Mouse (Mus musculus) left cerebral cortex, postnatal 4 days (tissue): ENCODE measurements around the gene Endog. TPM values are rescaled to one million over a fixed set of nuclear protein-coding genes. Genes with fewer than 3 reads are reported as not detected.
"Not testable (repeated sequence)": the region's sequence is repeated elsewhere in the genome, so short reads cannot be mapped to it uniquely, and the experiment has no call there.

Source experiments
- DNase-seq: peaks from one replicate; pipeline ENCODE4 v3.0.0-alpha.2; 2022
- intact Hi-C: fragments of 180-260 bp; cut with DNase I; formaldehyde crosslinking; loops from one replicate; pipeline ENCODE4 v1.15.1; 2025
- total RNA-seq, 2 experiments: library from RNA; stranded (reverse); gene quantifications; 2 replicates each; pipeline ENCODE4 v1.2.3; 2021

Gene Endog
- total RNA-seq, 2 experiments from 2014 or later, result 13.3 to 15.8 TPM

DNA sequence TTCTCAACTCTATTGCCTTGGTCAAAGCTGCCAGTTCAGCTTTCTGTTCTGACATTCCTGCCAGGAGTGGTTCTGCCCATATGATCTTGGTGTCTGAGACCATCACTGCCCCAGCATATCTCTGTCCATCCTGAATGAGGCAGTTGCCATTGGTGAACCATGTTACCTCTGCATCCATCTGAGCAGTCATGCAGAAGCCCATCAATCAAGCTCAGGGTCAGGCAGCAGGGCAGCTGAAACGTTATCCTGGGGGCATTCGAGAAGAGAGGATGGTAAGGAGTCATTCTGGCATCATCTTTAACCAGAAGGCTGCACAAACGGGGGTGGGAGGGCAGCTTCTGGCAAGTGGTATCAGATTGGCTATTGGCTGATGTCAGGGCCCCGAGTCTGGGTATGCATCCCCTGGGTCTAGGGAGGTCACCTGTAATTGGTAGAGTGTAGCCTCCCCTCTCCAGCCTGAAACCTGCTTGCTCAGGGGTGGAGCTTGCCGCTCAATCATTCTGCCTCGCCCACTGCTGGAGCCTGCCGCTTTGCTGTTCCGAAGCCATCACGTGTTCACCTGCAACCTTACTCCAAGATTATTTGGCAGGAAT, 6.9 kb upstream of the Endog start:
- intact Hi-C loops, result no loop called here

DNA sequence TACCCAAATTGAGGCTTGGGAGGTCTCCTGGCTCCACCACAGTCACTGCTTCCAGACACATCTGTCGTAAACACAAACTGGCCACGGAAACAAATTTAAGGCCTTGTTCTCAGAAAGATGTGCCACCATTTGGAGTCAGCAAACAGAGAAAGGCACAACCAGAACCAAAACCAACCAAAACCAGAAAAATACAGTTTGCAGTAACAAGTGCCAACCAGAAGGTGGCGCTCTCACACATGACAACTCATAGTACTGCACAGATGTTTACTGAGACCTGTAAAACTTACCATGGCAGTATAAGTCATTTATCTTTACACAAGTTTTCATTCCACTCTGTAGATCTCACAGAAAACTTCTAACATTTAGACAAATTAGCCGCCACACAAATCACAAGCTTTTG, 4.6 kb upstream of the Endog start:
- no peak for DNase-seq
- intact Hi-C loops, result no loop called here

More for the DNA sequence above, 6.9 kb upstream of the Endog start:
- DNase-seq, result no peak

DNA sequence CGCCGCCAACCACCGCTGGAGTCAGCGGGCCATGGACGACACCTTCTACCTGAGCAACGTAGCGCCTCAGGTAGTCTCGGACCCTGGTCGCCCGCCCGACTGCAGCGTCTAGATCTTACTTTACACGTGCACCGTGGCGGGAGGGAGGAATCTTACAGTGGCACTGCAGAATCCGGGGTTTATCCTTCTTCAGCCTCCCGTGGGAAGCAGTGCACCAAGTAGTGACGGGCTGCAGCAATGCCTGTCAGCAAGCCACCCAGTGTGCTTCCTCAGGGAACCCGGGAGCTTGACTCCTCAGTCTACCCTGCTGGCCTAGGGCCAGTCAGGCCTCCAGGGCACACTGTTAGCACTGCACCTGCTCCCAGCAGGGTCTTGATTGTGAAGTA, 697 bp downstream of the Endog start:
- DNase-seq, result no peak
- intact Hi-C loops, result no loop called here

DNA sequence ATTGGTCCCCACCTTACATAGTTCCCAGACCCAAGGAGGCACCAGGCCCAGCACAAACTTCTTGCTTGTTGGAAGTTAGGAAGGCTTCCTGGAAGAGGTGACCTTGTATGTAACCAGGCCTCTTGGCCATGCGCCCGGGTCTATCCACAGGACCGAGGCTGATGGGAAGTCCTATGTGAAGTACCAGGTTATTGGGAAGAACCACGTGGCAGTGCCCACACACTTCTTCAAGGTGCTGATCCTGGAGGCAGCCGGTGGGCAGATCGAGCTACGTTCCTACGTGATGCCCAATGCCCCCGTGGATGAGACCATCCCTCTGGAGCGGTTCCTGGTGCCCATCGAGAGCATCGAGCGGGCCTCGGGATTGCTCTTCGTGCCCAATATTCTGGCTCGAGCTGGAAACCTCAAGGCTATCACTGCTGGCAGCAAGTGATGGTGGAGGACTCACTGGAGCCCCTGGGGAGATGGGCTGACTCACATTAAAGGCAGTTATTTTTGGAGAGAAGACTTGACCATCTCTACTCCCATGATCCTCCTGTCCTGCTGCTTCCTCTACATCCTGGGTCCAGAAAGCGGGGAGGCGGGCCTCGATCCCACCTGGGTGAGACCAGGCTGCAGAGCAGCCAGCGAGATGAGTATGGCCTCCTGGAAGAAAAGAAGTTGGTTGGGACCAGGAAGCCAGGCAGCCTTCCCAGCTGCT, 2.4 kb downstream of the Endog start:
- no peak for DNase-seq
- intact Hi-C loops, result no loop called here

DNA sequence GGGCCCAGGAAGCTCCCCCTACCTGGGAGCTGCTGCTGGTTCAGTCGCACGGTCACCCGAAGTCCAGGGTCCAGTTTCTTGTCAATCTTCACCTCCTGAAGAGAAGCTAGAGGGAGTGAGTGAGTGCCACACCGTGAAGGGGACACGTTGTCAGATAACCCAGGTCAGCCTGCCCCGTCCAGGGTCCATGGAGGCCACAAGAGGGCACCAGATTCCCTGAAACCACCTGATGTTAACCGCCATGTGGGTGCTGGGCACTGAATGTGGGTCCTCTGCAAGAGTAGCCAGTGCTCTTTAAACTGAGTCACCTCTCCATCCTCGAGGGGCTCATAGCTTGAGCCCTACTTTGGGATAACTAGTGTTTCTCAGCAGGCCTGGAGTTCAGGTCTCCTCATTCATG, 4.6 kb downstream of the Endog start:
- intact Hi-C loops, result no loop called here
- DNase-seq, result no peak

DNA sequence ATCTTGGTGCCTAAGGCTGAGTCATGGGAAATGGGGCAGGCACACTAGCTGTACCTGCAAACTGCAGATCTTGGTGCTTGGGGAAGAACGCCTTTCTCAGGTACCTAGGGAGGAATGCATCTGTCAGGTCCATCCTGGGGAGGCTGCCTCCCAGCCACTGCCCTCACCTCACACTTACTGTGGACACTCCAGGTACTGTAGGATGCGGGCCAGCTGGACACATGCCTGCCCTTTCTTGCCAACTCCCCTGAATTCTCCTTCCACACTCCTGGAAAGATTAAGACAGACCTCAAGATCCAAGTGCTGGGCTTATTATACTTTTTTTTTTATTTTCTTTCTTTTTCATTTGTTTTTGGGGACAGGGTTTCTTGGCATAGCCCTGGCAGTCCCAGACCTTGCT, 5.3 kb downstream of the Endog start:
- intact Hi-C loops, result no loop called here
- no peak for DNase-seq

DNA sequence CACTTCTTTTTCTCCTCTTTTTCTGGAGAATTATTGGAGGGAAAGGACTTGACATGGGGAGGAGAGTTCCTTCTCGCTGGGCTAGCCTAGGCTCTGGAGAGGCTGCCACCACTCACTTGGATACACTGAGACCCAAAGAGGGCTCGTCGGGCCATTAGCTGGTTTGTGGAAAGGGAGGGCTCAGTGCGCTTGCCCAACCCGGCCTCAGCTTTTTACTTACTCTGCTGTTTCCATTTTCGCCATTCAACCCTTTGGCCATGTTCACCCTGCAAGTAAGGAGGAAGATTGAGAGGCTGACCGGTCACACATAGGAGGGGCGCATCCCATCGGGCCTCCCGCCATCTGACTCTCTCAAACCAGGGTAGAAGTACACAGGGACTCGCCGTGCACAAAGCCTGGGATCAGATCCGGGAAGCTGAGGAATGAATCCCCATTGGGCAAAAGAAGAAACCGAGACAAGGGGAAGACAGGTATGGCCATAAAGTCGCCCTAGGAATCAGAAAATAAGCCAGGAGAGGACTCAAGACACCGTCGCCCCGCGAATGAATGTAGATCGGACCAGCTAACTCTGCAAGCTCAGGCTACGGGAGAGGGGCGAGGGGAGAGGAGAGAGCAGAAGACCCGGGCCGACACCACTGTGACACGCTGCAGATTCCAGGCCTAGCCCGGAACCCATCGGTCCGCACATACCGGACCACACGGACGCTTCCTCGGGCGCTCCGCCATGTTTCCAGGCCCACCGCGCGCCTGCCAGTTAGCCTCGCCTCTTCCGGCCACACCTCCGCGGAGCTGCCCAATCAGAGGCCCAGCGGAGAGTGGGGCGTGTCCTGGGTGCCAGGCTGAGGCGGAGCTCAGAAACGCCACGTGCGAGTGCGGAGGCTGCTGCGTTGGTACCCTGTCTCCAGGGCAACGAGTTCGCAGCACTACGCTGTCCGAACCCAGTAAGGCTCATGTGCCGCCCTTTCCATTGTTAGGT, 6.7 kb downstream of the Endog start, which contains the start of gene Spout1:
Spout1 (minus strand) TSS at position 760 of the 976 bp plus-strand sequence.
- intact Hi-C loops, result no loop called here

DNA sequence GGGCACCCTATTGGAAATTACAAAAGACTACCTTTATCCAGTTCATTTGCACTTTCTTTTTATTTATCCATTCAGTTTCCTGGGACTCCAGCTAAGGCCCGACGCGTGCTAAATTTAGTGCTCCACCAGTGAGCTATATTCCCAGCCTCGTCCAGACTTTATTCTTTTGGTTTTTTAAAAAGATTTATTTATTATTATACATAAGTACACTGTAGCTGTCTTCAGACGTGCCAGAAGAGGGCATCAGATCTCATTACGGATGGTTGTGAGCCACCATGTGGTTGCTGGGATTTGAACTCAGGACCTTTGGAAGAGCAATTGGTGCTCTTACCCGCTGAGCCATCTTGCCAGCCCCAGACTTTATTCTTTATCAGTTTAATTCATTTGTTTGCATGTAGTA, 7.4 kb downstream of the Endog start:
- intact Hi-C loops, DNase-seq: not testable (repeated sequence)

More for the DNA sequence above, 6.7 kb downstream of the Endog start, which contains the start of gene Spout1:
- peak; percentile 98 for DNase-seq

DNA sequence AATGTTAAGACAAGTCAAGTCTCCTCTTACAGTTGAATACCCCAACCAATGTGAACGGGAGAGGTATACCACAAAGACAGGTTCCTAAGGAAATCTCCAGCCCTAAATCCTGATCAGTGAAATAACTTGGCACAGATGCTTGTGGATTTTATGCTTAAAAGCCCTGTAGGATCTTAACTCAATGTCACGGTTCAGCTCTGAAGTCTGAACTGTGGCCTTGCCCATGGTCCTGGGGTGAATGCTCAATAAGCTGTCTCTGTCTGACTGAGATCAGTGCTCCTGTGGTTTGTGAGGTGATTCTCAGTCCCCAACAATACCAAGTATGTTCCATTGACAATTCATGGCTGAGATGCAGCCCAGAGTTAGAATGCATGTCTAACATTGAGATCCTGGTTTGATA, 11.1 kb downstream of the Endog start:
- intact Hi-C loops, result loop anchor here (10.0 kb wide), 1 partner anchor 52 kb away; the partner anchor contains the start of gene Lrrc8a
- DNase-seq, result no peak

DNA sequence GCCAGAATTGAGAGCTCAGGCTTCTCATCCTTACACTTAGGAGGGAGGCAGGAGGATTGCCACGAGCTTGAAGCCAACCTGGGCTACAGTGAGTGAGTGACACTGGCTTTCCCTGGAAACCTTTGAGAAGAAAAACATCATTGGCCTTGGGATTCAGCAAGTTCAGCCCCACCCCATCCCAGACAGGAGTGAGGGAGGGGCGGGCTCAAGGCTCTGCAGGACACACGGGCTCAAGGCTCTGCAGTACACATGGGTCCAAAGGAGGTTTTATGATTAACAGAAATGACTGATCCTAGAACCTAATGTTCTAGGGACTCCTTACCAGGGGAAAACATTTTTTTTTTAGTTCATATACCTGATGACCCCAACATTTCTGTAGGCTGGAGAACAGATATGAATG, 12.4 kb downstream of the Endog start:
- intact Hi-C loops, result loop anchor here (10.0 kb wide), 1 partner anchor 51 kb away; the partner anchor contains the start of gene Lrrc8a
- no peak for DNase-seq

DNA sequence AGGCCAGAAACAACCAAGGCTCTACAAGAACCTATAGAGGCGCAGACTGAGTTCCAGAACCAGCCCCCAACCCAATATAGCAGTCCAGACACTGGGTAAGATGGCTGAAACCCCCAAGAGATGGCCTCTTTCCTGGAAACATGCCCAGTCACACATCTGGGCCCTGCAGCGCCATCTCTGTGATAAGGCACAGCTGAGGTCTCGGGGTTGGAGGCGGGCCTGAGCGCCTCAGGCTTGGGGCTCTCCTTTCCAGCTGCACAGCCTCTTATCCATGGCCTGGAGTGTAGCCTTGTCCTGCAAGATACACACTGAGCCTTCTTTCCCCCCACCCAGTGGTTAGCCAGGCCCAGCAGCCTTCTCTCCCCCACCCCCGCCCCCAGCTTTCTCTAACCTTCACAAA, 14.0 kb downstream of the Endog start:
- intact Hi-C loops, result loop anchor here (10.0 kb wide), 1 partner anchor 50 kb away; the partner anchor contains the start of gene Lrrc8a
- no peak for DNase-seq

DNA sequence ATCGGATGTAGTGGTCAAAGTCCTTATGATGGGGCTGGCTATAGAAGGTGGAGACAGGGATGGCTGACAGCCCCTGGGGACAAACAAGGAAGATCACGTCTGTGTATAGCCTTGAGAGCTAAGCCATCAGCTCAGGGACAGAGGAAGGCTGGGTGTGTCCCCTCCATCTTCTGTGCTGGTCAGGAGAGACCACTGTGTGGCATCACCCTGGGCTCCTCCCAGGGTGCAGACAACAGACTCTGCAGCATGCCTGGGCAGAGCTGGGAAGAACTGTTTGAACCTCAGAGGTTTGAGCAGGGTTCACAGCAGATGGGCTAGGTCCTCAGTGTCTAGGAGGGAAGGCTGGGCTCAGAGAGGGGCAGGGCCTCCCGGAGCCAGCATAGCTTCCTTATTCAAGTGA, 14.4 kb downstream of the Endog start:
- intact Hi-C loops, result loop anchor here (10.0 kb wide), 1 partner anchor 49 kb away; the partner anchor contains the start of gene Lrrc8a
- DNase-seq, result no peak

DNA sequence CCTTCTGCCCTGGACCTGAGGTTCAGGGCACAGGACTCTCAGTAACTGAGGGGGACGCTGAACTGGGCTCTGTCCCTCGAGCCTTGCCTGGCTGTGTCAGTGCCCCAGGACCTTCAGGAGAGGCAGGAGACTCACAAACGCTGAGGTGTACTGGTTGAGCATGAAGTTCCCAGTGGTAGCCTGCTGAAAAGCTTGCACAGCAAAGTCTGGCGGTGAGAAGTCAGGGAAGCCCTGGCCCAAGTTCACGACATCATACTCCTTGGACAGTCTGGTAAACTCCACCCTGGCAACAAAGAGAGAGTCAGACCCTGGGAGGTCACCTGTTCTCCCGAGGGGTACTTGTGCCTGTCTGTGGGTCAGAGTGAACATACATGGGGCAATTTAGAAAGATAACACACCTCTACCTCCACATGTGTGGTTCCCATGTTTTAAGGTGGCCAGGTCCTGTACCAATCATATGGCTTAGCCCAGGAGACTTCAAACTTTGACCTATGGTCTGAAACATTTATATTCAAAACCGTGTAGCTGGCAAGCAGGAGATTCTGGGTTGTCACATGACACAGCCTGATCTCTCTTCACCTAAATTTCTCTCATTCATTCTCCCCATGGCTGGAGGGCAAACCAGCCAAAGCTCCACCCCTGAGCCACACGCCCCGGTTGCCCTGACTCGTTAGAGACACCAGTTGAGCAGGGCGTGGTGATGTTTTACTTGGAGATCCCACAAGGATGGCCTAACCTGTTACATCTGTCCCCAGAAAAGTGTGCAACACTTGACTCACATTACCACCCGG, 20.7 kb downstream of the Endog start:
- intact Hi-C loops, result no loop called here
- no peak for DNase-seq

DNA sequence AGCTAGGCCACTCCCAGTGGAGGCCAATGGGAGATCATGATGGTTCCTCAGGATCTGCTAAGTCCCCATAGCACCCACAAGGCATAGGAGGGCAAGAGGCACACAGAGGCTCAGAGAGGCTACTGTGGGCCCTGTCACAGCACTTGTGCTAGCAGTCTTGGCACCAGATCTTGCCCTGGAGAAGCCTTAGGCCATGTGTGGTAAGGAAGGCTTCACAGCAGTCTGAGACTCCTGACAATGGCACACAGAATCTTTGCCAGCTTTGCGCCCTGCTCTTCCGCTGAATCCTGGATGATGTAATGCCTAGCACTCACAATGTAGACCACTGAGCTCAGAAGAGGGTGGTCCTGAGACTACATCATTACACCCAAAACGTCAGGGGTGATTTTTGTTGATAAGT, 23.4 kb downstream of the Endog start:
- no peak for DNase-seq
- intact Hi-C loops, result no loop called here

DNA sequence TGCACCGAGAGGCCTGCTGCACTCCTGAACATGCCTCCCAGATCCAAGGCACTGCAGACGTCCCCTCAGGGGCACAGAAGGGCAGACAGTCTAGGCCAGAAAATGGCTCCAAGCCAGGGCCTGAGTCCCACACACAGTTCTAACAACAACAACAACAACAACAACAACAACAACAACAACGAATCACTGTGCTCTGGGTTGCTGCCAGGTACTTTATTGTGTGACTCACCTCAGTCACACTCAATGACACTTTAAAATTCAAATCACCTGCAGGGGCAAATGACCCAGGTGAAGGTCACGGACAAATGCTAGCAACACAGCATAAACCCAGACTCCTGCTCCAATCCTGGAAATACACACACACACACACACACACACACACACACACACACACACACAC, 26.7 kb downstream of the Endog start:
- DNase-seq, result no peak
- intact Hi-C loops, result no loop called here

DNA sequence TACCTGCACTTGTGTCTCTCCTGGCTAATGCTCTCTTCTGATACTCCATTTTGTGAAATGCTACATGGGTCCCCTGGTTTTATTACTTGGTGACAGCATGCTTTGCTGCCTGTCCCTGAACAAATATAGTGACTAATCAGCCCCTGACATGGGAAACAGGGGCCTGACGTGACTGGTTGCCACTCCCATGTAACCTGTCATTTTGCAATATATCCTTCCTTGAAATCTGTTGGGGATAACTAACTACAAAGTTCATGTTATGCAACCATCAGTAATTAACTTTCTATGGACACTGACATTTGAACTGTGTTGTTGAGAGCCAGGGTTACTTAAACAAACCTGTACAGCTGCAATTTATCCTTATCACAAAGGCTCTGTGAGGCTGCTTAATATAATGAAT, 28.7 kb downstream of the Endog start:
- no peak for DNase-seq
- intact Hi-C loops, result no loop called here

DNA sequence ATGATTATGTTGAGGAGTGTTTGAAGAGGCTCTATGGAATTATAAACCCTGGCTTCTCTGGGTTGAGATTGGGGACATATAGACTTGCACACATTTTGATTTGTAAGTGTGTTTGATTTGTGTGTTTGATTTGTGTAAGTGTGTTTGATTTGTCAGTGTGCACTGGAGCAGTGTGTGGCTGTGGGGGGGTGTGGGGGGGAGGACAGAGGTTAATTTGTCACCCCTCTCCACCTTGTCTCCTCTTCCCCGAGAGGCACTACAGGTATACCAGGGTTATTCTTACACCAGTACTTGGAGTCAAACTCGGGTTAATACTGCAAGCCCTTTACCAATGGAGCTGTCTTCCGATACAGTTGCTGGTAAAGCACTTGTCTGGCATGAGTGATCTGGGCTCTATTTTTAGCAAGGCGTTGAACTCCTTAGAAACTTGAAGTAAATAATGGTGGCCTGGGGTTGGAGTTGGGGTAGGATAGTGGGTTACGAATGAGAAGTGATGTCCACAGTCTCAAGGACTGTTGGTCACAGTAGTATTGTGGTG, 29.2 kb downstream of the Endog start:
- intact Hi-C loops, result no loop called here
- no peak for DNase-seq

DNA sequence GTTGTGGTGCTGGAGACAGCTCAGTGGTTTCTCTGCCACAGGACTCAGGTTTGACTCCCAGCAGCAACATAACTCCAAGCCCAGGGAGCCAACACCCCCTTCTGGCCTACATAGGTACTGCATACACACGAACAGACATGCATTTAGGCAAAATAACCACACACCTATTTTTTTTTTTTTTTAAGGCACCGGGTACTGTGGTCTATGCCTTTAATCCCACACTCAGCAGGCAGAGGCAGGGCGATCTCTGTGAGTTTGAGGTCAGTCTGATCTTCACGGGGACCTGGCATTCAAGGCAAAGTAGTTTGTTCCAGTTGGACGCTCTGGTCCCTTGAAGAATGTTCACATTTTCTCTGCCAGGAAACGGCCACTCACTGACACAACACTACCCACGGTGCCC, 32.1 kb downstream of the Endog start:
- intact Hi-C loops, result no loop called here
- DNase-seq, result peak; percentile 29

DNA sequence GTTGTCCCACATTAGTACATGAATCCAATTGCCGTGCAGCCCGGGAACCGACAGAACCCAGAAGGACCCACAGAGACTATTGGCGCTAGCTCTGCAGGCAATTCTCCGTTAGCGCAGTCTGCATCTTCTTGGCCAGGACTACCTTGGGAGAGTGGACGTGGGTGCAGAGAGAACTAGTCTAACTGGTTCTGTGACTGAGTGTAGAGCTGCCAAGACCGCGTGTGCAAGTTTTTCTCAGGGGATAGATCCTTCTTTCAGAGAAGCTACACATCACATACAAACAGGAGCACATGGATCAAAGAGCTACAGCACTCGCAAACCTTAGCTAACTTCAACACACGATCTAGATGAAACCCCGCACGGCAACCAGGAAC, 33.9 kb downstream of the Endog start:
- intact Hi-C loops, result no loop called here

More for the DNA sequence above, 33.9 kb downstream of the Endog start:
- no peak for DNase-seq
